Mouse (Mus musculus) CH12F3 (cell line): Measurements from ENCODE around the gene Cfap44.

ENCODE experiments used
- in situ Hi-C: fragments of 300-500 bp; cut with MboI; formaldehyde crosslinking; loops from 2 replicates; pipeline ENCODE4 v1.14.3; 2020; ENCODE audit warnings: low sequenced_read_pairs

Gene Cfap44

GRCm38 (mm10) chr16:44394577-44395243 lies at the start of gene Cfap44:
Gene Cfap44 (plus strand): TSS chr16:44394796.
- in situ Hi-C loops: no loop called here

- in situ Hi-C loops: no loop called here
Measured at GRCm38 (mm10) chr16:44347071-44347901, 47.3 kb upstream of the Cfap44 start, which contains the start of gene Spice1. Gene Spice1 (plus strand): TSS chr16:44347121.

- in situ Hi-C loops: no loop called here
Measured at GRCm38 (mm10) chr16:44349801-44350397, 44.7 kb upstream of the Cfap44 start.

GRCm38 (mm10) chr16:44356291-44356690 lies 38.3 kb upstream of the Cfap44 start:
- in situ Hi-C loops: no loop called here

GRCm38 (mm10) chr16:44357571-44358268 lies 36.9 kb upstream of the Cfap44 start:
- in situ Hi-C loops: no loop called here

GRCm38 (mm10) chr16:44361921-44362890 lies 32.4 kb upstream of the Cfap44 start:
- in situ Hi-C loops: no loop called here

- in situ Hi-C loops: no loop called here
Measured at GRCm38 (mm10) chr16:44365522-44365921, 29.1 kb upstream of the Cfap44 start.

GRCm38 (mm10) chr16:44375459-44375858 lies 19.1 kb upstream of the Cfap44 start:
- in situ Hi-C loops: no loop called here

- in situ Hi-C loops: no loop called here
Measured at GRCm38 (mm10) chr16:44380006-44380405, 14.6 kb upstream of the Cfap44 start.

- in situ Hi-C loops: no loop called here
Measured at GRCm38 (mm10) chr16:44381578-44381977, 13.0 kb upstream of the Cfap44 start.

- in situ Hi-C loops: no loop called here
Measured at GRCm38 (mm10) chr16:44383549-44383948, 11.0 kb upstream of the Cfap44 start.

GRCm38 (mm10) chr16:44384251-44384650 lies 10.3 kb upstream of the Cfap44 start:
- in situ Hi-C loops: no loop called here

GRCm38 (mm10) chr16:44391877-44392548 lies 2.6 kb upstream of the Cfap44 start:
- in situ Hi-C loops: no loop called here

- in situ Hi-C loops: no loop called here
Measured at GRCm38 (mm10) chr16:44404933-44405332, 10.3 kb downstream of the Cfap44 start.

- in situ Hi-C loops: no loop called here
Measured at GRCm38 (mm10) chr16:44407211-44407610, 12.6 kb downstream of the Cfap44 start.

- in situ Hi-C loops: no loop called here
Measured at GRCm38 (mm10) chr16:44408290-44408689, 13.7 kb downstream of the Cfap44 start.

- in situ Hi-C loops: no loop called here
Measured at GRCm38 (mm10) chr16:44410176-44410575, 15.6 kb downstream of the Cfap44 start.

GRCm38 (mm10) chr16:44417596-44417995 lies 23.0 kb downstream of the Cfap44 start:
- in situ Hi-C loops: no loop called here

- in situ Hi-C loops: no loop called here
Measured at GRCm38 (mm10) chr16:44421735-44422134, 27.1 kb downstream of the Cfap44 start.
